In genomic region chr12:3426530-3427034, GRCm38 (mm10) we compare ENCODE assay signal across 1 mouse cellular context.
A peak's percentile ranks its signal among the peaks of the same experiment; 100 is the strongest.
TF ChIP-seq lines count a peak whose summit lies in the region.

Gene Asxl2 (plus strand): TSS chr12:3426857.

TF ChIP-seq in MEL, 35 proteins besides CTCF, POLR2A, EP300 and RAD21 (continued from another document):
- no peak for TF ChIP-seq POLR2AphosphoS5 (IDR thresholded peaks at IDR 0.05; ENCODE audit: borderline replicate concordance, low read depth, low read length)
- TF ChIP-seq E2F4 (IDR thresholded peaks at IDR 0.05; ENCODE audit: borderline replicate concordance, low read depth, low read length): 0 out of 2 replicates have a peak, but pooled peaks have one; percentile 59
- peak; percentile 73 for TF ChIP-seq NRF1 (IDR thresholded peaks at IDR 0.05; ENCODE audit: insufficient read depth, low read depth, low read length, poor library complexity, severe bottlenecking)
